Mouse (Mus musculus) layer of hippocampus, postnatal 36 days (tissue): Measurements from ENCODE around the gene Gcnt7. TPM values are rescaled to one million over a fixed set of nuclear protein-coding genes. Genes with fewer than 3 reads are reported as not detected.
A peak's percentile ranks its signal among the peaks of the same experiment; 100 is the strongest.

Experiments used
- DNase-seq, 2 experiments: peaks; one replicate each; pipeline ENCODE4 v3.0.0; 2022
- total RNA-seq, 2 experiments: library from RNA; stranded (reverse); gene quantifications; 2 replicates each; pipeline ENCODE4 v1.2.3; 2021

Gcnt7 gene
- total RNA-seq, 2 experiments from 2014 or later = not detected

DNA sequence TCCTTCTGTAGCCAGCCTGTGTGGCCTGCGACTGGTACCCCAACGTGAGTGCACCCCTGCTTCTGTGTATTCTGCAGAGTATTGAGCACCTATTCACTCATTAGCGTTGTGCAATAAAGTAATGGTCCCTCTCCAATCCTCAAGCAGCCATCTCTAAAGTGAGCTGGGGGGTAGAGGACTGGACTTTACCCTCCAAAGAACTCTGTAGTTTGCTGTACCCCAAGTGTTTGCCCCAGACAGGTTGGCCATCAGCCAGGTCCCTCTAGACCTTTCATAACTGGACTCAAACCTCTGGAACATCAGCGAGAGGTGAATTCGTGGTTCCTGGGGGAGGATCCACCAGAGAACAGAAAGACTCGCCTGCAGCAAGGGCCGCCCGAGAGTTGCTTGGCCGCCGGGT is 5.9 kb downstream of the Gcnt7 start:
- no peak for DNase-seq

DNA sequence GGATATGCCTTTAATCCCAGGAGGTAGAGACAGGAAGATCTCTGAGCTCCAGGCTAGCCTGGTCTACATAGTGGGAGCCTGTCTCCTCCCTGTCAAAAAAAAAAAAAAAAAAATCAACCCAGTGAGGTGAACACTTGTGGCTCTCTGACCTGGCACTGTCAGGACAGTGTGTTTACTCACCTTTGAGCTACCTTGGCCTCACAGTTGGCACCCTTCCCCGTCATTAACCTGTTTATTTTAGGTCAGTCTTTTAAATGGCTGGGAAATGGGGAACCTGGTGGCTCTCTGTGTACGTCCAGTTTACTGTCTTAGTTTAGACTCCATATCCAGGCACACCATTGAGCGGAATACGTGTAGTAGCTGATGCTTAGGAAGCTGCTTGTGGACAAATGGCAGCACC is 6.4 kb downstream of the Gcnt7 start:
- DNase-seq = no peak

DNA sequence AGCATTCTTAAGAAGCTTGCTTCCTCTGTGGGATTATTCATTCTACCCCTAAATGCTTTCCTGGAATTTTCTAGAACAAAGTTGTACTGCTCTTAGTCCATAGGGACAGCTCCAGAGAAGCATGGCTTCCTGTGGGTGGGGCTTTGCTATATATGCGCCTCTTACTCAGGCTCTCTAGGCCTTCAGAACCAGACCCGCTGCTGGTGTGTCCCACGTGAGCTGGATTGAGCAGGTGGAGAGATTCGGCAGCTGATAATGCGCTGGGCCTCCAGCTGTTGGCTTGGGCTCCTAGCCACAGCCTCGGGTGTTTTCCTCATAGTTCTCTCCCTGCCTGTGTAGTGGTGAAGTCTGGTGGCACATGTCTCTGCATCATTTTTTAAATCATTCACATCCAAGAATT is 7.8 kb downstream of the Gcnt7 start:
- no peak for DNase-seq

DNA sequence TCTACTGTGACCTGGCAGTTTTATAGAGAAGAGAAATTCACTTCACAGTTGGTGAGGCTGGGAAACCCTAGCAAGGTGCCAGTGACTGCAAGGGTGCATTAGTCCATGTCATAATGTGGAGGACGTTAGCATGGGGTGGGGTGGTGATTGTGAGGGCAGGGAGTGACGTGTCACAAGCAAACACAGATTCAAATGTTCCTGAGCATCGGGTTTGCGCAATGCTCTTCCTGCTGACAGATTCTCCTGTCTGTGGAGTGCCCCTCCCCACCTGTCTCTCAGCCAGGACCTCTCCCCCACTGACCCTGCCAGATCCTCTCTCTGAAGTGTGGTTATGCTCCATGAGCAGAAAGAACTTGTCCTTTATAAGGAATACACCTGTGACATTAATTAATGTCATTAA is 10.1 kb downstream of the Gcnt7 start:
- DNase-seq = no peak

DNA sequence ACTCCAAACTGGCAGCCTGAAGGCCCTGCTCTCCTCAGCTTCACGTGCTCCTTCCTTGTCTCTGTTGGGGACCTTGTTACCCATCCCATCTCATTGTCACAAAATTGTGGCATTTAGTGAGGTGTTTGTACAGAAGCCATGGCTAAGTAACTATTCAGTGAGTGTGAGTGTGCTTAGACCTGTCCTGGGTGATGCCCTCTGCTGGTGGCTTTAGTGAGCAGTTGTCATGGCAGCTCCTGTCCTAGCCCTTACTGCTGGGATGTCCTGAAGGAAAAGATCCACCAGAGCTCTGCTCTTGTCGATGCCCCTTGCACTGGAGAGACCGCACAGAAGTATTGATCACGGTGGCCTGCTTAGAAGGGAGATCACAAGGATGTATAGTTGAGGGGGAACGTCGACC is 11.1 kb downstream of the Gcnt7 start:
- no peak for DNase-seq

- no peak for DNase-seq
Measured at GRCm38 (mm10) chr2:172445617-172446016, 12.8 kb downstream of the Gcnt7 start.

GRCm38 (mm10) chr2:172441176-172441575 is 17.2 kb downstream of the Gcnt7 start:
- no peak for DNase-seq

- DNase-seq = no peak
Measured at GRCm38 (mm10) chr2:172440640-172441005, 17.8 kb downstream of the Gcnt7 start.

DNA sequence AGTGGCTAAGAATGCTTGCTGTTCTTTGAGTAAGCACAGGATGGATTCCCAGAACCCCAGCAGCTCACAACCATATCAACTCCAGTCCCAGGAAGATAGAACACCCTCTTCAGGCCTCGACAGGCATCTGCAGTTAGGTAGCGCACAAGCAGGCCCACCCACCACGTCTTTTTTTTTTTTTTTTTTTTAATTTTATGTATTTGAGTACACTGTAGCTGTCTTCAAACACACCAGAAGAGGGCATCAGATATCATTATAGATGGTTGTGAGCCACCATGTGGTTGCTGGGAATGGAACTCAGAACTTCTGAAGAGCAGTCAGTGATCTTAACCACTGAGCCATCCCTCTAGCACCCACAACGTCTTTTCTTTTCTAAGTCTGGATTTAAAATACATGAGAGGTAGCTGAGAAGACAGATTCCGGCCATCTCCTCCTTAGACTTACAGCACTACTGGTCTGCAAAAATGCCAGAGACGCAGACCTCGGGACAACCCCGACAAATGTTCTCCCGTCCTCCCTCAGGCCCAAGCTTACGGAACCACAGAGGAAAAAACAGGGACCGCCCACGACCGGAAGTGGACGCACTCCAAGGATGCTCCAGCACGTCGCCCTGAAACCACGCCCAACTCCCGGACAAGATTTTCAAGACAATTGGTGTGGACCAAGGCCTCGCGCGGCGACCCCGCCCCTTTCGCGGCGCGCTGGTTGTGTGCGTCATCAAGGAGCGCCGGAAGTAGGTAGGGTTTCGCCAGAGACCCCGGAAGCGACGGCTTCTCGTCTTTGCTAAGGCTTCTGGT is 18.4 kb downstream of the Gcnt7 start, which contains the start of gene Rtf2:
Gene Rtf2, plus strand, starts transcription at position 714 of the 797 bp plus-strand sequence.
- peak; percentile 99 for DNase-seq

DNA sequence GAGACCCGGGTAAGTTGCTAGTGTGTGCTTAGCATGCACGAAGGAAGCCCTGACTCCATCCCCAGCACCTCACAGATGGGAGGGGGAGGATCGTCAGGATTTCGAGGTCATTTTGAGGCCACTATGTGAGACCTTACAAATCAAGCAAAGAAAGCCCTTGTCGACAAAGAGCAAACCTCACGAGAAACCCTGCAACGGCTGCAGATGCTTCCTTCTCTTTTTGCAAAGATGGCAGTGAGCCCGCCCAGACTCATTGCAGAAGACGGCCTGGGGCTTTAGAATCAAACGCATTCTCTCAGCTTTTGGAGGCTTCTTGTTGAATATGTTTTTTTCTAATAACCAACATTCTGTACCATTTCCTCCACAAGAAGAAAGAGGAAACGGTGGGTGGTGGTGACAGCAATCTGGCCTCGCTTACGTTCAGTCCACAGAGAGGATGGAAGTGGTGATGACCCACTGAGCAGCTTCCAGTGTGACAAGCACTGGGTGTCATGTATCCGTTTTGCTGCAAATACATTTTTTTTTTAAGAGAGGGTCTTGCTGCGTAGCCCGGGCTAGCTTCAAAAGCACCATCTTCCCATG is 20.9 kb downstream of the Gcnt7 start:
- no peak for DNase-seq

- no peak for DNase-seq
Measured at GRCm38 (mm10) chr2:172433746-172434145, 24.6 kb downstream of the Gcnt7 start.

GRCm38 (mm10) chr2:172430609-172431008 is 27.8 kb downstream of the Gcnt7 start:
- DNase-seq = no peak

DNA sequence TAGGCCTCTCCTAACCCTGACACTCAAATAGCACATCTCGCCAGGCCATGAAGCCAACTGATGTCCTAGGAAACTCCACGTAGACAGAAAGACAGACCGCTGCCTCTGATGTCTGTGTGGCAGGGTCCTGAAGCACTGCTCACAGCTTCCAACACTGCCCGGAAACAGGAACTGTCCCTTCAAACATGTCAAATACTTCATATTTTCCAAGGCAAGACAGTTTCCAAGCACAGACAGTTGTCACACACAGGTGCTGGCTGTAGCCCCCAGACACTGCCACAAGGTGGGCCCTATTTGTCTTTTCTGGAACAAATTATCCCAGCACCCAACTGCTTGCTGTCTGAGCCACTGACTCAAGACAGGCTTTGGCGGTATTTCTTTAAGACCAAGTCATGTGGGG is 40.2 kb downstream of the Gcnt7 start:
- no peak for DNase-seq

GRCm38 (mm10) chr2:172416876-172417275 is 41.5 kb downstream of the Gcnt7 start:
- no peak for DNase-seq

GRCm38 (mm10) chr2:172416218-172416617 is 42.2 kb downstream of the Gcnt7 start:
- DNase-seq = no peak

GRCm38 (mm10) chr2:172413894-172414293 is 44.5 kb downstream of the Gcnt7 start:
- DNase-seq = no peak

GRCm38 (mm10) chr2:172413273-172413672 is 45.1 kb downstream of the Gcnt7 start:
- DNase-seq = no peak

DNA sequence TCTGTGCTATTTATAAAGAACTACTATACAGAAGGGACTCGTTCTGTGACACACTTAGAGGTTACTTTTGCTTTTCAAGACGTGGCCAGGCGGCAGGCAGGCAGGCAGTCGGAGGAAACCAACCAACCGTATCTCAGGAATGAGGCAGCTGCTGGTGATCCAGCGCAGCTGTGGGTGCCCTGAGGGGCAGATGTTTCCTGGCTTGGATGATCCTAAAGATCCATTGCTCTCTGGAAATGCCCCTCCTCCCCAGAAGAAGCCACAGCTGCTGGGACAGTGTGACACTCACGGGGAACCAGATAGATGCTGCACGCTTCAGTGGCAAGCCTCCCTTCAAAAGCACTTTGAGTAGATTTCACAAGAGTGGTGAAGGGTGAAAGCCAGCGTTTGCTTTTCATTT is 45.9 kb downstream of the Gcnt7 start:
- DNase-seq = no peak

DNA sequence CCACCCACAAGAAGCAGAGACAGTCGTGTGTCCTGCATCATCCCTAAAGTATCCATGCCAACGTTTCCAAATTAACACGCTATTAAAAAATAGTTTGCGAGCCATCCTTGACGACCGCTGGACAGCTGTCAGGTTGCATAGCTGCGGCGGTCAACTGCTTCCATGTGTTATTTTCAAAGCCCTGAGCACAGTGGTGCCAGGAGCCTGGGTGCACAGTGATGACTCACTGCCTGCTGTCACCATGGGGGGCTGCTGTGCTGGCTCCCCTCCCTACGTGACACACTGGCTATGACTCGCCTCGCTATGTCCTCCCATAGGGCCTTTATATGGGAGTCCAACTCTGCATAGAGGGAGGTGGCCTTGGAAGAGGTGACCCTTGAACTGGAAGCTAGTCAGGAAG is 47.3 kb downstream of the Gcnt7 start:
- no peak for DNase-seq

DNA sequence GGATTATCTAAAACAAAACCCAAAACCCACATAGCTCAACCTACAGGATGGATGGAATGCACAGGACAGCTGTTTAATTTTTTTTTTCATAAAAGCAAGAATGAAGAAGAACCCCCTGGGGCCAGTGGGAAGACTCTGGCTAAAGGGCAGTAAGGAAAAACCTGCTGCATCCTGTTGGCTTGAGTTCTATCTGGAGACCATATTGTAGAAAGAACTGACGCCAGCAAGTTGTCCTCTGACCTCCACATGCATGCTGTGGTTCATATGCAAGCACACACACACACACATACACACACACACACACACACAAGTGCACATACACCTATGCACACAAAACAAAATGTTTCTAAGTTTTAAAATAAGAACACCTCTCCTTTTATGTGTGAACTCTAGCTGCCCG is 47.7 kb downstream of the Gcnt7 start:
- DNase-seq = no peak

DNA sequence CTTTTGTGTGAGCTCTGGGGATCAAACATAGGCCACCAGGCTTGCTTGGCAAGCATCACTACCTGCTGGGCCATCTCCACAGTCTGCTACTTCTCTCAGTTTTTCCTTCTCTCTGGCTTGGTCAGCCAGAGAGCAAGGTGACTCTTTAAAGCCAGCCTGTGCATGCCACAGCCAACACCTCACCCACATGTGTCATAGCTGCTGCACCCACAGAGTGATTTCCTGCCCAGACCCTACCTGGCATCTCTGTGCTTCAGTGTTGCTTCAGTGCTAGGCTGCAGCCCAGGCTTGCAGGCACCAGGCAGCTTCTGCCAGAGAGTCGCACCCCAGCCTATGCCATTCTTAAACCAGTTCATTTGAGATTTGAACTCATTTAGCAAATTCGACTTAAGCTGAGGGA is 50.9 kb downstream of the Gcnt7 start:
- no peak for DNase-seq

GRCm38 (mm10) chr2:172406173-172406572 is 52.2 kb downstream of the Gcnt7 start:
- no peak for DNase-seq

GRCm38 (mm10) chr2:172405011-172405410 is 53.4 kb downstream of the Gcnt7 start:
- no peak for DNase-seq

DNA sequence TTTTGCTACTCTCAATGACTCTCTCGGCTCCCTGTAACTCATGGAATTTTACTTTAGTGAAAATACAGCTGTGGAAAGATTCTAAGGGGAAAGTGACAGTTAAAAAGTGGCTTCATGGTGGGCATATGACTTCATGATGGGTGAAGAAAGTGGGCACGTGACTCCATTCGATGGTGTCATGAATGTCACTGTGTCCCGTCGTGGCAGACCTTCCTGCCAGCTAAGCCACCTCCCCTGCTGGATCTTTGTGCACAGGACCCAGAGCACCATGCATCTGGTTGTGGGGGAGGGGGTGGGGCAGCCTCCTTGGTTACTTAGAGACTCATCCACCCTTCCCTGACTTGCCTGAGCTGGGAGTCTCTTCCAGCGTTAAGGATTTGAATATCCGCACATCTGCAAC is 54.2 kb downstream of the Gcnt7 start:
- DNase-seq = no peak
